Mouse (Mus musculus): ENCODE measurements around the gene Usp51. TPM values are rescaled to one million over a fixed set of nuclear protein-coding genes. Genes with fewer than 3 reads are reported as not detected.
"Not testable (repeated sequence)": the region's sequence is repeated elsewhere in the genome, so short reads cannot be mapped to it uniquely, and the experiment has no call there.

The Usp51 gene
- polyA plus RNA-seq (2014; fragmentation: Nextera tagmentation; extraction: Ambion mirVana): 8.4 and 9.8 TPM in 2 replicates

- Histone ChIP-seq H3K4me2 (peak within 1 kb of the TSS; percentile 50), H3K4me1 (ENCODE audit: control insufficient read depth, insufficient read depth, low read length) (no peaks in the 10 kb centered on the region), H3K36me3 (ENCODE audit: control insufficient read depth, insufficient read depth, low read length) (no peaks in the 10 kb centered on the region), H3K27ac (ENCODE audit: low read depth, low read length) (peak within 1 kb of the TSS; percentile 69), H3K9me3 (ENCODE audit: control insufficient read depth, low read length) (no peaks in the 10 kb centered on the region), H3K9ac (ENCODE audit: low read length) (peak within 1 kb of the TSS; percentile 72), H3K27me3 (ENCODE audit: control insufficient read depth, insufficient read depth, low read length) (no peaks in the 10 kb centered on the region), H3K4me3 (ENCODE audit: low read depth, low read length) (peak within 1 kb of the TSS; percentile 55)
- ATAC-seq (ENCODE audit: low FRiP score): peak; percentile 76
- peak; percentile 92 for DNase-seq (ENCODE audit: low spot score, missing footprints)
- WGBS: 15% methylated on average over 23 of the region's 23 CpGs
Measured at GRCm38 (mm10) chrX:153006387-153006841, at the start of gene Usp51. Gene Usp51 (plus strand): TSS chrX:153006469.

DNA sequence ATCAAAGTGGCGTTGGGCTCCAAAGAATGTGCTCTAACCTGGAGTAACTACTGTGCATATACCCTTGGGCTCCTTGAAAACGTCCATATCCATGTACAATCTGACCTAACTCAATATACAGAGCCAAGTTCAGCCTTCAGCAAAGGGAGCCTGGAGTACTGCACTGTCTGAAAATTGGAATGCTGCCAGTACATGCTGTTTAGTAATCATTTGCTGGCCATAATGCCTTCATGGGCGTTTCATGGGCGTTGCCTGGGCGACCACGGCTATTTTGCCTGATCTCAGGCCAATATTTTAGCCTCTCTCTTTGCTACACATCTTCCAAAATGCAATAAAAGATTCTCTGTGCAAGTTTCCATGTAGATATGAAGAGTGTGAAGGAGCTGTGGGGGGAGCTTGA lies 36.7 kb upstream of the Usp51 start:
- Histone ChIP-seq H3K4me2 (no peak overlapping the region), H3K27me3 (ENCODE audit: control insufficient read depth, insufficient read depth, low read length) (no peaks in the 10 kb centered on the region; the same call in 1 of the 2 replicates), H3K9me3 (ENCODE audit: control insufficient read depth, low read length) (no peaks in the 10 kb centered on the region), H3K4me3 (ENCODE audit: low read depth, low read length) (no peak overlapping the region), H3K27ac (ENCODE audit: low read depth, low read length) (no peak overlapping the region), H3K4me1 (ENCODE audit: control insufficient read depth, insufficient read depth, low read length) (no peaks in the 10 kb centered on the region), H3K9ac (ENCODE audit: low read length) (no peak overlapping the region), H3K36me3 (ENCODE audit: control insufficient read depth, insufficient read depth, low read length) (no peaks in the 10 kb centered on the region)
- WGBS: 83% methylated on average over 6 of the region's 6 CpGs
- DNase-seq (ENCODE audit: low spot score, missing footprints) (no peak), ATAC-seq (ENCODE audit: low FRiP score) (no peak)

GRCm38 (mm10) chrX:152973476-152974203 lies 32.6 kb upstream of the Usp51 start:
- H3K27ac ChIP-seq (ENCODE audit: low read depth, low read length): peak overlapping the region; percentile 88; the same call in 1 of the 2 replicates
- H3K9me3 ChIP-seq (ENCODE audit: control insufficient read depth, low read length); H3K27me3 ChIP-seq (ENCODE audit: control insufficient read depth, insufficient read depth, low read length); H3K9ac ChIP-seq (ENCODE audit: low read length); H3K4me1 ChIP-seq (ENCODE audit: control insufficient read depth, insufficient read depth, low read length); H3K4me3 ChIP-seq (ENCODE audit: low read depth, low read length); H3K4me2 ChIP-seq; DNase-seq (ENCODE audit: low spot score, missing footprints); H3K36me3 ChIP-seq (ENCODE audit: control insufficient read depth, insufficient read depth, low read length): not testable (repeated sequence)
- peak; percentile 98 for ATAC-seq (ENCODE audit: low FRiP score)
- WGBS: 28% methylated on average over 5 of the region's 19 CpGs

- Histone ChIP-seq H3K4me2 (peak overlapping the region; percentile 25; the same call in 1 of the 2 replicates), H3K9ac (ENCODE audit: low read length) (no peak overlapping the region), H3K36me3 (ENCODE audit: control insufficient read depth, insufficient read depth, low read length) (no peaks in the 10 kb centered on the region), H3K27me3 (ENCODE audit: control insufficient read depth, insufficient read depth, low read length) (no peaks in the 10 kb centered on the region; the same call in 1 of the 2 replicates), H3K4me3 (ENCODE audit: low read depth, low read length) (no peak overlapping the region), H3K27ac (ENCODE audit: low read depth, low read length) (peak overlapping the region; percentile 88), H3K9me3 (ENCODE audit: control insufficient read depth, low read length) (no peaks in the 10 kb centered on the region), H3K4me1 (ENCODE audit: control insufficient read depth, insufficient read depth, low read length) (peaks cover 2% of the 10 kb centered on the region; the same call in 1 of the 2 replicates)
- ATAC-seq (ENCODE audit: low FRiP score) (peak; percentile 61), DNase-seq (ENCODE audit: low spot score, missing footprints) (peak; percentile 88)
- WGBS: 29% methylated on average over 6 of the region's 10 CpGs
Measured at GRCm38 (mm10) chrX:152974204-152974661, 32.0 kb upstream of the Usp51 start.

GRCm38 (mm10) chrX:152976538-152976937 lies 29.7 kb upstream of the Usp51 start:
- H3K9me3 ChIP-seq (ENCODE audit: control insufficient read depth, low read length): no peaks in the 10 kb centered on the region
- 94% methylated on average over 6 of the region's 6 CpGs for WGBS
- H3K27me3 ChIP-seq (ENCODE audit: control insufficient read depth, insufficient read depth, low read length): no peaks in the 10 kb centered on the region; the same call in 1 of the 2 replicates
- no peaks in the 10 kb centered on the region for H3K36me3 ChIP-seq (ENCODE audit: control insufficient read depth, insufficient read depth, low read length)
- ATAC-seq (ENCODE audit: low FRiP score) (no peak), DNase-seq (ENCODE audit: low spot score, missing footprints) (no peak)
- H3K4me2 ChIP-seq: no peak overlapping the region
- H3K4me3 ChIP-seq (ENCODE audit: low read depth, low read length): no peak overlapping the region
- no peak overlapping the region for H3K9ac ChIP-seq (ENCODE audit: low read length)
- H3K4me1 ChIP-seq (ENCODE audit: control insufficient read depth, insufficient read depth, low read length): peaks cover 2% of the 10 kb centered on the region; the same call in 1 of the 2 replicates
- no peak overlapping the region for H3K27ac ChIP-seq (ENCODE audit: low read depth, low read length)

DNA sequence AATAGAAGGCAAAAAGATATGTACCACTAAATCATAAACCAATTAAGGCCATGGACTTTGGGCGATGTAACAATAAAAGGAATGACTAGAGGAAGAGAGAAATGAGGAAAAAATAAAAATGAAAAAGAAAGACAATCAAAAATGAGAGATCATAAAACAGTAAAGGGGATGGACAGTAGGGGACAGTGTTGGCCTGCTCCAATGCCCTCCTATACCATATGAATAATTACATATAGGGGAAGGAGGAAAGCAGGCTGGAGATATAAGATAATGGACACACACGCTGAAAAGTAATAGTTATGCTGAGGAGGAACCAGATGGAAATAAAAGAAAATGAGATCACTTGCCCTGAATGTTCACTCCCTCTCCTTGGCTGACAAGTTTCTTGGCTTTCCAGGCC lies 21.3 kb upstream of the Usp51 start:
- no peaks in the 10 kb centered on the region for H3K9me3 ChIP-seq (ENCODE audit: control insufficient read depth, low read length)
- H3K9ac ChIP-seq (ENCODE audit: low read length): no peak overlapping the region
- no peaks in the 10 kb centered on the region for H3K36me3 ChIP-seq (ENCODE audit: control insufficient read depth, insufficient read depth, low read length)
- H3K4me1 ChIP-seq (ENCODE audit: control insufficient read depth, insufficient read depth, low read length): no peaks in the 10 kb centered on the region
- no peak overlapping the region for H3K27ac ChIP-seq (ENCODE audit: low read depth, low read length)
- no peak overlapping the region for H3K4me2 ChIP-seq
- H3K27me3 ChIP-seq (ENCODE audit: control insufficient read depth, insufficient read depth, low read length): no peaks in the 10 kb centered on the region
- H3K4me3 ChIP-seq (ENCODE audit: low read depth, low read length): no peak overlapping the region
- WGBS: 74% methylated on average over 2 of the region's 2 CpGs
- no peak for DNase-seq (ENCODE audit: low spot score, missing footprints)
- no peak for ATAC-seq (ENCODE audit: low FRiP score)

DNA sequence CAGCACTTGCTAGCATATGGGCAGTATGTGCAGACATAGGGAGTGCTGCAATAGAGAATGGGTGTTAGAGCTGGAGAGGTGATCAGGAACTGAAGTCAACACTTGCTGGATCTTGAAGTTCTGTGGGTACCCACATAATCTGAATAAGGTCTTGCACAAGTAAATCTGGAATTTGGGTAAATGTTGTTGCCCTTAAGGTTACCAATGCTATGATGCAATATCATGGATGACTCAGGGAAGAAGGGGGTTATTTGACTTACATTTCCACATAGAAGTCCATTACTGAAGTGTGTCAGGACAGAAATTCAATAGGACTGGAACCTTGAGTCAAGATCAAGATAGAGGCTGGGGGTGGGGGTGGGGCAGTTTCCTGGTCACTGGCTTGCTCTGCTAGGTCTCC lies 16.4 kb upstream of the Usp51 start:
- H3K4me2 ChIP-seq; H3K9ac ChIP-seq (ENCODE audit: low read length); DNase-seq (ENCODE audit: low spot score, missing footprints); H3K27ac ChIP-seq (ENCODE audit: low read depth, low read length); H3K36me3 ChIP-seq (ENCODE audit: control insufficient read depth, insufficient read depth, low read length); ATAC-seq (ENCODE audit: low FRiP score); H3K4me1 ChIP-seq (ENCODE audit: control insufficient read depth, insufficient read depth, low read length); H3K9me3 ChIP-seq (ENCODE audit: control insufficient read depth, low read length); H3K27me3 ChIP-seq (ENCODE audit: control insufficient read depth, insufficient read depth, low read length); H3K4me3 ChIP-seq (ENCODE audit: low read depth, low read length): not testable (repeated sequence)

DNA sequence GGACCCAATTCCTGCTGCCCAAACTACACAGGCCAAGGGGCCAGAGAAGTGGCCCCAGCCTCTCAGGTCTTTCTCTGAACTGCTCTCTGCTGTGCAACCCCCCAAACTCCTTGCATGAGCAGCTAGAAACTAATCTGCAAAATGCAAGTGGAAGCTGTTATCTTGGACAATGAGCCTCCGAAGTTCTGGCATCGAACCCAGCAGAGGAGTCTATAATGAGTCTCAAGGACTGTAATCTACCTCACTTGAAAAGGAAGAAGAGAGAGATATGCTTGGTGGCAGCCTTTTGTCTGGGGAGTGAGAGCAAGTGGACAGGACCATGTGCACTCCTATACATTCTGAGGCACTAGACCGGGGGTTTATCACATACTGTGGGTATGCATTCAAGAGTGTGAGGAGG lies 10.2 kb upstream of the Usp51 start:
- H3K4me2 ChIP-seq; H3K27me3 ChIP-seq (ENCODE audit: control insufficient read depth, insufficient read depth, low read length); H3K36me3 ChIP-seq (ENCODE audit: control insufficient read depth, insufficient read depth, low read length); H3K4me1 ChIP-seq (ENCODE audit: control insufficient read depth, insufficient read depth, low read length); H3K9me3 ChIP-seq (ENCODE audit: control insufficient read depth, low read length); H3K27ac ChIP-seq (ENCODE audit: low read depth, low read length); DNase-seq (ENCODE audit: low spot score, missing footprints); H3K9ac ChIP-seq (ENCODE audit: low read length); ATAC-seq (ENCODE audit: low FRiP score); H3K4me3 ChIP-seq (ENCODE audit: low read depth, low read length): not testable (repeated sequence)
- WGBS: no CpG with 5 or more reads among the region's 3 CpGs

- H3K36me3 ChIP-seq (ENCODE audit: control insufficient read depth, insufficient read depth, low read length): no peaks in the 10 kb centered on the region
- H3K9ac ChIP-seq (ENCODE audit: low read length): peak overlapping the region; percentile 72
- H3K4me3 ChIP-seq (ENCODE audit: low read depth, low read length): peak overlapping the region; percentile 55
- 22% methylated on average over 42 of the region's 58 CpGs for WGBS
- H3K27me3 ChIP-seq (ENCODE audit: control insufficient read depth, insufficient read depth, low read length): no peaks in the 10 kb centered on the region
- no peaks in the 10 kb centered on the region for H3K9me3 ChIP-seq (ENCODE audit: control insufficient read depth, low read length)
- peak overlapping the region; percentile 69 for H3K27ac ChIP-seq (ENCODE audit: low read depth, low read length)
- H3K4me2 ChIP-seq: peak overlapping the region; percentile 50
- H3K4me1 ChIP-seq (ENCODE audit: control insufficient read depth, insufficient read depth, low read length): no peaks in the 10 kb centered on the region
- ATAC-seq (ENCODE audit: low FRiP score): peak; percentile 91
- DNase-seq (ENCODE audit: low spot score, missing footprints): peak; percentile 90
Measured at GRCm38 (mm10) chrX:153007021-153007684, 884 bp downstream of the Usp51 start.
